Mouse (Mus musculus): ENCODE data around the gene Sectm1b.

DNA sequence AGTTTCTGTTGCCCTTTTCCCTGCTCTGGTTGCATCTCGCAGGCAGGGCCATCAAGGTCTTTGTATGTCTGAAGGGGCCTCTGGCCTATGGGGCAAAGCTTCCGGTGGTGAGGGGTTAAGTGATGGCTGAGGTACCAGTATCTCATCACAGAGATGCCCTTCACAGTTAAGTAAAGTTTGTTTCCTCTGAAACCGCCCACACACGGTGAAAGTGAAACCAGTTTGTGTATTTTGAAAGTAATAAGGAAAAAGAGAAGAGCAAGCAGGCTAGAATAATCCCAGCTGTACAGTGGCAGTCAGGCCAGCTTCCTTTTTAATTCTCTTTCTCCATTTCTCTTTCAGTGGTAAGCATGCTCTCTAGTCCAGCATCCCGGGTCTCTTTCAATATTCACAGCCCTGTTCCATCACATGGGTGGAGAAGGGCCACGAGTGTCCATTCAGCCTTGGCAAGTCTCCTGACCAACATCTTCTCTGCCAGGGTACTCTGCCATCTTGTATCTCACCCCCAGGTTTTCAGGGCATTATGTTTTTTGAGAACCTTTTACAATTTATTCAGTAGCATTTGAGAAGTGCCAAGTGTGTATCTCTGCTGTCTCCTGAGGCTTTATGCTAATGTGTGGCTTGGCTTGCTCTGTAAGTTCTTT is 19.6 kb upstream of the Sectm1b start:
- no peak for TF ChIP-seq CTCF (IDR thresholded peaks at IDR 0.05; ENCODE audit: control insufficient read depth, insufficient read depth, insufficient read length)
- no peak for TF ChIP-seq MYOG (IDR thresholded peaks at IDR 0.05; ENCODE audit: control insufficient read depth, extremely low read depth, insufficient read length)
- no peak for TF ChIP-seq USF1 (IDR thresholded peaks at IDR 0.05; ENCODE audit: low read depth)
- no peak for TF ChIP-seq MAX (IDR thresholded peaks at IDR 0.05)
- TF ChIP-seq FOSL1 (IDR thresholded peaks at IDR 0.05; ENCODE audit: insufficient read depth, low read length, poor library complexity, severe bottlenecking), result no peak

Measured in C2C12 (cell line).